Mouse (Mus musculus): ENCODE results near the gene Itgam. TPM values are rescaled to one million over a fixed set of nuclear protein-coding genes. Genes with fewer than 3 reads are reported as not detected.

Gene Itgam
- polyA plus RNA-seq, 1 experiment from 2014 or later: 0.88 TPM

DNA sequence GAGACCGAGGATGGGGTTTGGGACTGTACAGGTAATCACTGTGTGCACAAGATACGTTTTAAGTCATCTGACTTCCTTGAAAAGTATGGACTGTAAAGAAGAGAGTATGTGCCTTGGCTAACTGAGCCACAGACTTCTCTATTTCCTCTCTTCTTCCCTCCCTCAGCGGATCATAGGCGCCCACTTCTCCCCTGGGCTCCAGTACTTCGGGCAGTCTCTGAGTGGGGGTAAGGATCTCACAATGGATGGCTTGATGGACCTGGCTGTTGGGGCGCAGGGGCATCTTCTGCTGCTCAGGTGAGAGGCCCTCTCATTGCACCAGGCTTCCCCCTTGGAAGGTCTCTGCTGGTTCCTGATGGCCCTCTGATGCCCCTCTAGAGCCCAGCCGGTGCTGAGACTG lies 45.0 kb downstream of the Itgam start:
- WGBS: 85% methylated on average over 7 of the region's 7 CpGs
- no peak overlapping the region for H3K9ac ChIP-seq
- H3K27me3 ChIP-seq: no peaks in the 10 kb centered on the region
- ATAC-seq (ENCODE audit: insufficient number of reproducible peaks, insufficient read depth, low FRiP score, low TSS enrichment): no peak
- H3K4me2 ChIP-seq (replicated peaks): no peak overlapping the region
- no peak overlapping the region for H3K4me3 ChIP-seq
- H3K9me3 ChIP-seq: no peaks in the 10 kb centered on the region
- no peaks in the 10 kb centered on the region for H3K36me3 ChIP-seq
- H3K4me1 ChIP-seq: no peaks in the 10 kb centered on the region
- H3K27ac ChIP-seq: no peak overlapping the region

- Histone ChIP-seq H3K27me3 (no peaks in the 10 kb centered on the region), H3K9me3 (no peaks in the 10 kb centered on the region), H3K36me3 (no peaks in the 10 kb centered on the region), H3K4me3 (no peak overlapping the region), H3K4me2 (replicated peaks) (no peak overlapping the region), H3K27ac (no peak overlapping the region), H3K9ac (no peak overlapping the region), H3K4me1 (no peaks in the 10 kb centered on the region)
- ATAC-seq (ENCODE audit: insufficient number of reproducible peaks, insufficient read depth, low FRiP score, low TSS enrichment): no peak
- WGBS: 72% methylated on average over 2 of the region's 2 CpGs
These were observed 47.9 kb downstream of the Itgam start for GRCm38 (mm10) chr7:128110314-128110713.

DNA sequence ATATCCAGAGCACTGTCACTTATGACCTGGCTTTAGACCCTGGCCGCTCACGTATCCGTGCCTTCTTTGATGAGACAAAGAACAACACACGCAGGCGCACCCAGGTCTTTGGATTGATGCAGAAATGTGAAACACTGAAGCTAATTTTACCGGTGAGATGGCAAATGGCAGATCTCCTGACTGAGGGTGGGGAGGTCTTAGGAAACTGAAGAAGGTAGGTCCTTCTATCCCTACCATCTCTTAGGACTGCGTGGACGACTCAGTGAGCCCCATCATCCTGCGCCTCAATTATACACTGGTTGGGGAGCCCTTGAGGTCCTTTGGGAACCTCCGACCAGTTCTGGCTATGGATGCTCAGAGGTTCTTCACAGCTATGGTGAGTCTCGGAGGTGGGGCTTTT lies 49.7 kb downstream of the Itgam start:
- no peak overlapping the region for H3K4me3 ChIP-seq
- no peak overlapping the region for H3K4me2 ChIP-seq (replicated peaks)
- no peak for ATAC-seq (ENCODE audit: insufficient number of reproducible peaks, insufficient read depth, low FRiP score, low TSS enrichment)
- no peaks in the 10 kb centered on the region for H3K36me3 ChIP-seq
- 89% methylated on average over 11 of the region's 11 CpGs for WGBS
- no peak overlapping the region for H3K9ac ChIP-seq
- H3K4me1 ChIP-seq: no peaks in the 10 kb centered on the region
- no peaks in the 10 kb centered on the region for H3K27me3 ChIP-seq
- no peak overlapping the region for H3K27ac ChIP-seq
- no peaks in the 10 kb centered on the region for H3K9me3 ChIP-seq

GRCm38 (mm10) chr7:128114371-128115105 lies 52.1 kb downstream of the Itgam start:
- no peak overlapping the region for H3K27ac ChIP-seq
- H3K9me3 ChIP-seq: no peaks in the 10 kb centered on the region
- ATAC-seq (ENCODE audit: insufficient number of reproducible peaks, insufficient read depth, low FRiP score, low TSS enrichment): no peak
- H3K4me3 ChIP-seq: no peak overlapping the region
- WGBS: 93% methylated on average over 11 of the region's 11 CpGs
- no peaks in the 10 kb centered on the region for H3K27me3 ChIP-seq
- H3K36me3 ChIP-seq: no peaks in the 10 kb centered on the region
- H3K4me1 ChIP-seq: no peaks in the 10 kb centered on the region
- no peak overlapping the region for H3K9ac ChIP-seq
- no peak overlapping the region for H3K4me2 ChIP-seq (replicated peaks)

DNA sequence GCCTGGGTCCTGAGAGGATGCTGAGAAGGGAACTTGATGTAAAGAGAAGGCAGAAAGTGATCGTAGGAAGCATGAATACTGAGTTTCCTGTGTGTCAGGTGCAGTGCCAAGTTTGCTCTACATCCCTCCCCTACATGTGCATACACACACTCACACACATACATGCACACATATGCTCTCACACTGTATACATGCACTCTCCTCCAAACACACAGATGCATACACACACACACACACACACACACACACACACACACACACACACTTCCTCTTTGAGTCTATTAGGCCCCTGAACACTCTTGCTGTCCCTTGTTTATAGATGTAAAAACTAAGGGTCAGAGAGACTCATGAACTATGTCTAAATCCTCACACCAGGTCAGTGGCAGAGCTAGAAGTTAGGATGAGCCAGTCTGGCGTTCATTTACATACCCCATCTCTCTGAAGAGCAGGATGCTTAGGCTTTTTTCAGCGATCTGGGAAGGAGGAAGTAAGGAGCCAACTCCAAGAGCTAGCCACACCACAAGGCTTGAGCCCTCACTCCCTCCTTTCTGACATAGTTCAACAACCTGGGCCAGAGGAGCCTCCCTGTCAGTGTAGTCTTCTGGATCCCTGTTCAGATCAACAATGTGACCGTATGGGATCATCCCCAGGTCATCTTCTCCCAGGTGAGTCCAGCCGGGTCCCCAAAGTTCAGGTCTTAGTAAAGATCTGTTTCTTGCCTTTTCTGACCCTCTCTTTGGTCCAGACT lies 52.9 kb downstream of the Itgam start:
- H3K9ac ChIP-seq: no peak overlapping the region
- 68% methylated on average over 5 of the region's 5 CpGs for WGBS
- no peak overlapping the region for H3K4me2 ChIP-seq (replicated peaks)
- H3K4me3 ChIP-seq: no peak overlapping the region
- no peaks in the 10 kb centered on the region for H3K9me3 ChIP-seq
- no peaks in the 10 kb centered on the region for H3K36me3 ChIP-seq
- no peaks in the 10 kb centered on the region for H3K27me3 ChIP-seq
- no peak for ATAC-seq (ENCODE audit: insufficient number of reproducible peaks, insufficient read depth, low FRiP score, low TSS enrichment)
- no peaks in the 10 kb centered on the region for H3K4me1 ChIP-seq
- H3K27ac ChIP-seq: no peak overlapping the region

- Histone ChIP-seq H3K4me2 (replicated peaks) (no peak overlapping the region), H3K27ac (no peak overlapping the region), H3K9me3 (no peaks in the 10 kb centered on the region), H3K4me1 (no peaks in the 10 kb centered on the region), H3K36me3 (no peaks in the 10 kb centered on the region), H3K4me3 (no peak overlapping the region), H3K9ac (no peak overlapping the region), H3K27me3 (no peaks in the 10 kb centered on the region)
- no peak for ATAC-seq (ENCODE audit: insufficient number of reproducible peaks, insufficient read depth, low FRiP score, low TSS enrichment)
- WGBS: 90% methylated on average over 5 of the region's 5 CpGs
These were observed 54.0 kb downstream of the Itgam start for GRCm38 (mm10) chr7:128116396-128116795.

DNA sequence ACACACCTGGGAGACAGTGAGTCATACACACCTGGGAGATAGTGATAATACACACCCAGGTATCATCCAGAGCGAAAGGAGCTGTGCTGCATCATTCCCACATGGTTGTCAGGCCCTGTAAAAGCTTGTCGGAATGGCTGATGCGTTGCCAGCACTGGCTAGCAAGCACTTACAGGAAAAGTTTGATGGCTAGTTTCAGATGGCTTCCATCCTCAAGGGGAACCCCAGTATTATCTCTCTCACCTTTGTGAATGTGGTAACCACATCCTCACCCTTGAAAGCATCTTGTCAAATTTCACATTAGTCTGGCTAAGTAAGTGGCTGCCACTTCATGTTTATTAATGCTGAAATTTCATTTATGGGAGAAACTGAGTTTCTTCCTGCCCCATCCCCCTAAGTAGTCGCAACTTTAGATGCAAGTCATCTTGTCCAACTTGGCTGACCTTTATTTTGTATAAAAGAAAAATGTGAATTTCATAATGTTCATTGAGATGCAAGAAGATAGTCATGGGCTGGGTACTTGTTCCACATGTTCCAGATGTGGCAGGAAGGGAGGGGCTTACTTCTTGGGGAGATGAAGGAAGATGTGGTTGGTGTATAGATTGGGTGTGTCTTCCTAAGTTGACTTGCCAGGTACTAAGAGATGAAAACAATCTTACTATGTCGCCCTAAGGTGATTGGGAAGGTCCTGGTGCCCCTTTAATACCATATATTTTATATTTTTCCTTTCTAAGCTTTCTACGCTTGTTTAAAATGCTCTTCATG lies 57.5 kb downstream of the Itgam start:
- no peak overlapping the region for H3K27ac ChIP-seq
- no peaks in the 10 kb centered on the region for H3K4me1 ChIP-seq
- WGBS: 82% methylated on average over 6 of the region's 6 CpGs
- no peaks in the 10 kb centered on the region for H3K9me3 ChIP-seq
- no peak overlapping the region for H3K4me2 ChIP-seq (replicated peaks)
- no peaks in the 10 kb centered on the region for H3K27me3 ChIP-seq
- no peak overlapping the region for H3K9ac ChIP-seq
- H3K36me3 ChIP-seq: no peaks in the 10 kb centered on the region
- no peak overlapping the region for H3K4me3 ChIP-seq
- no peak for ATAC-seq (ENCODE audit: insufficient number of reproducible peaks, insufficient read depth, low FRiP score, low TSS enrichment)

DNA sequence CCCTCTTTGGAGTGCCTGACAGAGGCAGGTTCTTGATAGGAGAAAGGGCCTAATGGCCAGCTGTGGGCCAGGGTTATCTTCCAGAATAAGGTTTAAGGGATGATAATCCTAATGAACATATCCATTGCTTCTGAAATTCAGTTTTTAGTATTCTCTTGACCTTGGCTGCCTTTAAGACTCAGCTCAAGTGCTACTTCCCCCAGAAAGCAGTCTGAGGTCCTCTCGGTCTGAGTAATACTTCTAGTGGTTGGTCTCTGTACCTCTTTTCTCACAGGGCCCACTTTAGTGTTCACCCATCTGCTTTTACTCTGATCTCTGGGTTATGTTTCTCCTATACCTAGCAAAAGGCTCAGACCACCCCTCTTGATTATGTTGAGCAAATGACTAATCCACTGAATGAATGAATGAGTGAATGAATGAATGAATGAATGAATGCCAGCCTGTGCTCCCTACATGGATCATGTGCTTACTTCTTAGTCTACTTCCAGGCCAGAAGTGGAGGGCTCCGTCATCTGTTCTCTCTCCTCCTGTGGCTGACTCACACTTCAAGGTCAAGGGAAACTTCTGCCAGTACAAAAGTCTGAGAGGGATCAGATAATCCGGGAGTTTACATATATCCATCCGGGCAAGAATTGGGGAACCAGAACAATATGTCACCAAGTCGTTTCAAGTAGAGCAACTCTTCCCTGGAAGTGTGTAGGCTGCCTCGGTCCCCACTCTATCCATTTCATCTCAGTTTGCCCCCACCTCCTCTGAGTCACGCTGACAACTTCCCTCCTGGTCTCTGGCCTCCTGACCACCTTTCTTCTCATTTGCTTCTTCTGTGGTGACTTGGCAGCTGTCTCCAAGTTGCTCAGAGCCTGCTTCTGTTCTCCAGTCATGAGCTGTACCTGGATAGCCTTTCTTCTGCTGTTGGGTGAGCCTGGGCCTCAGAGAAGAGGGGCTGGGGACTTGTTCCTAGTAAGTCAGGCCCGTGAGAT lies 66.6 kb downstream of the Itgam start, which contains the start of gene Itgax:
Itgax (plus strand) TSS at position 807 of the 980 bp plus-strand sequence.
- no peaks in the 10 kb centered on the region for H3K4me1 ChIP-seq
- no peak within 1 kb of the TSS for H3K27ac ChIP-seq
- H3K9me3 ChIP-seq: no peaks in the 10 kb centered on the region
- no peaks in the 10 kb centered on the region for H3K36me3 ChIP-seq
- no peak for ATAC-seq (ENCODE audit: insufficient number of reproducible peaks, insufficient read depth, low FRiP score, low TSS enrichment)
- no peaks in the 10 kb centered on the region for H3K27me3 ChIP-seq
- H3K4me3 ChIP-seq: no peak within 1 kb of the TSS
- H3K4me2 ChIP-seq (replicated peaks): no peak within 1 kb of the TSS
- 82% methylated on average over 8 of the region's 8 CpGs for WGBS
- no peak within 1 kb of the TSS for H3K9ac ChIP-seq

GRCm38 (mm10) chr7:128132148-128132547 lies 69.7 kb downstream of the Itgam start:
- Histone ChIP-seq H3K9ac (no peak overlapping the region), H3K4me3 (no peak overlapping the region), H3K36me3 (no peaks in the 10 kb centered on the region), H3K9me3 (no peaks in the 10 kb centered on the region), H3K27ac (no peak overlapping the region), H3K4me2 (replicated peaks) (no peak overlapping the region), H3K4me1 (no peaks in the 10 kb centered on the region), H3K27me3 (no peaks in the 10 kb centered on the region)
- 86% methylated on average over 5 of the region's 5 CpGs for WGBS
- no peak for ATAC-seq (ENCODE audit: insufficient number of reproducible peaks, insufficient read depth, low FRiP score, low TSS enrichment)

- ATAC-seq (ENCODE audit: insufficient number of reproducible peaks, insufficient read depth, low FRiP score, low TSS enrichment): no peak
- Histone ChIP-seq H3K27me3 (no peaks in the 10 kb centered on the region), H3K9me3 (no peaks in the 10 kb centered on the region), H3K36me3 (no peaks in the 10 kb centered on the region), H3K4me3 (no peak overlapping the region), H3K4me2 (replicated peaks) (no peak overlapping the region), H3K9ac (no peak overlapping the region), H3K27ac (no peak overlapping the region), H3K4me1 (no peaks in the 10 kb centered on the region)
- WGBS: 85% methylated on average over 2 of the region's 2 CpGs
These were observed 71.2 kb downstream of the Itgam start for GRCm38 (mm10) chr7:128133596-128133995.

DNA sequence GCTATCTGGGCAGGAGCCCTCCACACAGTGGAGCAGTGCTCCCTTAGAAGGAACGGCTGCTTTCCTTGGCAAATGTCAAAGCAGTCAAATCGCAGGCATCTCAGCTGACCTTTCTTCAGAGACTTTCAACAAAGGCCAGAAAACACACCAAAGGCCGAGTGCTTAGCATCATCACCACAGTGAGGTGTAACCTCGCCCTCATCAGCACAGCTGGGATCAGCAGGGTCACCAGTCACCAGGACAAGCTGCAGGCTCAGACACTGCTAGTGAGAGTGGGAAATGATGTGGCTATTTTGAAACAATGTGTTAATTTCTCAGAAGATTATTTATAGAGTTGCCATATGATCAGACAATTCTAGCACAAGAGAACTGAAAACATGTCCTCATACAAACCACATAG lies 74.5 kb downstream of the Itgam start:
- 56% methylated on average over 4 of the region's 4 CpGs for WGBS
- no peak overlapping the region for H3K9ac ChIP-seq

More for the DNA sequence above, 74.5 kb downstream of the Itgam start:
- ATAC-seq (ENCODE audit: insufficient number of reproducible peaks, insufficient read depth, low FRiP score, low TSS enrichment): no peak
- Histone ChIP-seq H3K4me3 (no peak overlapping the region), H3K36me3 (no peaks in the 10 kb centered on the region), H3K27ac (no peak overlapping the region), H3K27me3 (no peaks in the 10 kb centered on the region), H3K4me2 (replicated peaks) (no peak overlapping the region), H3K9me3 (no peaks in the 10 kb centered on the region), H3K4me1 (no peaks in the 10 kb centered on the region)

All from embryonic facial prominence, embryonic 12.5 days (tissue).